Mouse (Mus musculus): ENCODE data around the gene Adh4. TPM values are rescaled to one million over a fixed set of nuclear protein-coding genes. Genes with fewer than 3 reads are reported as not detected.
"Not testable (repeated sequence)": the region's sequence is repeated elsewhere in the genome, so short reads cannot be mapped to it uniquely, and the experiment has no call there.

Adh4 gene
- not detected in 2 replicates for polyA plus RNA-seq (2014; fragmentation: Nextera tagmentation; extraction: Ambion mirVana)

GRCm38 (mm10) chr3:138415121-138415690, at the start of gene Adh4:
Adh4 (plus strand) TSS chr3:138415466.
- Histone ChIP-seq H3K4me3 (ENCODE audit: low read depth, low read length) (no peak within 1 kb of the TSS), H3K9ac (ENCODE audit: low read depth, low read length) (no peak within 1 kb of the TSS), H3K4me1 (ENCODE audit: control insufficient read depth, insufficient read depth, low read length) (no peaks in the 10 kb centered on the region), H3K9me3 (replicated peaks; ENCODE audit: control insufficient read depth, low read length) (no peaks in the 10 kb centered on the region), H3K27ac (ENCODE audit: low read depth, low read length) (no peak within 1 kb of the TSS), H3K4me2 (no peak within 1 kb of the TSS), H3K27me3 (ENCODE audit: control insufficient read depth, insufficient read depth, low read length) (no peaks in the 10 kb centered on the region), H3K36me3 (ENCODE audit: control insufficient read depth, insufficient read depth, low read length) (no peaks in the 10 kb centered on the region)
- ATAC-seq (replicated peaks; ENCODE audit: insufficient number of reproducible peaks, low FRiP score, low TSS enrichment) = no peak
- 74% methylated on average over 6 of the region's 6 CpGs for WGBS (ENCODE audit: insufficient replicate concordance)

- no peak for ATAC-seq (replicated peaks; ENCODE audit: insufficient number of reproducible peaks, low FRiP score, low TSS enrichment)
- H3K4me3 ChIP-seq (ENCODE audit: low read depth, low read length) = no peak overlapping the region
These were observed 49.1 kb upstream of the Adh4 start for GRCm38 (mm10) chr3:138366181-138366580.

GRCm38 (mm10) chr3:138369546-138369945, 45.7 kb upstream of the Adh4 start:
- no peaks in the 10 kb centered on the region for H3K4me1 ChIP-seq (ENCODE audit: control insufficient read depth, insufficient read depth, low read length)
- WGBS (ENCODE audit: insufficient replicate concordance) = 80% methylated on average over 1 of the region's 1 CpGs
- no peak overlapping the region for H3K4me2 ChIP-seq
- no peak overlapping the region for H3K4me3 ChIP-seq (ENCODE audit: low read depth, low read length)
- no peaks in the 10 kb centered on the region for H3K36me3 ChIP-seq (ENCODE audit: control insufficient read depth, insufficient read depth, low read length)
- no peaks in the 10 kb centered on the region for H3K9me3 ChIP-seq (replicated peaks; ENCODE audit: control insufficient read depth, low read length)
- no peak overlapping the region for H3K9ac ChIP-seq (ENCODE audit: low read depth, low read length)
- ATAC-seq (replicated peaks; ENCODE audit: insufficient number of reproducible peaks, low FRiP score, low TSS enrichment) = no peak
- H3K27ac ChIP-seq (ENCODE audit: low read depth, low read length) = no peak overlapping the region
- no peaks in the 10 kb centered on the region for H3K27me3 ChIP-seq (ENCODE audit: control insufficient read depth, insufficient read depth, low read length)

More at GRCm38 (mm10) chr3:138366181-138366580, 49.1 kb upstream of the Adh4 start:
- Histone ChIP-seq H3K4me2 (no peak overlapping the region), H3K9me3 (replicated peaks; ENCODE audit: control insufficient read depth, low read length) (no peaks in the 10 kb centered on the region), H3K27ac (ENCODE audit: low read depth, low read length) (no peak overlapping the region), H3K4me1 (ENCODE audit: control insufficient read depth, insufficient read depth, low read length) (no peaks in the 10 kb centered on the region), H3K27me3 (ENCODE audit: control insufficient read depth, insufficient read depth, low read length) (no peaks in the 10 kb centered on the region), H3K9ac (ENCODE audit: low read depth, low read length) (no peak overlapping the region), H3K36me3 (ENCODE audit: control insufficient read depth, insufficient read depth, low read length) (no peaks in the 10 kb centered on the region)
- 80% methylated on average over 2 of the region's 2 CpGs for WGBS (ENCODE audit: insufficient replicate concordance)

- not testable (repeated sequence) for H3K36me3 ChIP-seq (ENCODE audit: control insufficient read depth, insufficient read depth, low read length); H3K27ac ChIP-seq (ENCODE audit: low read depth, low read length); H3K4me3 ChIP-seq (ENCODE audit: low read depth, low read length); H3K4me1 ChIP-seq (ENCODE audit: control insufficient read depth, insufficient read depth, low read length); H3K9me3 ChIP-seq (replicated peaks; ENCODE audit: control insufficient read depth, low read length); H3K4me2 ChIP-seq; H3K9ac ChIP-seq (ENCODE audit: low read depth, low read length); H3K27me3 ChIP-seq (ENCODE audit: control insufficient read depth, insufficient read depth, low read length); ATAC-seq (replicated peaks; ENCODE audit: insufficient number of reproducible peaks, low FRiP score, low TSS enrichment)
- 50% methylated on average over 4 of the region's 4 CpGs for WGBS (ENCODE audit: insufficient replicate concordance)
These were observed 45.0 kb upstream of the Adh4 start for GRCm38 (mm10) chr3:138370289-138370688.

GRCm38 (mm10) chr3:138373920-138374319, 41.3 kb upstream of the Adh4 start:
- no peak overlapping the region for H3K4me2 ChIP-seq
- no peaks in the 10 kb centered on the region for H3K4me1 ChIP-seq (ENCODE audit: control insufficient read depth, insufficient read depth, low read length)
- WGBS (ENCODE audit: insufficient replicate concordance) = 72% methylated on average over 4 of the region's 4 CpGs
- no peaks in the 10 kb centered on the region for H3K9me3 ChIP-seq (replicated peaks; ENCODE audit: control insufficient read depth, low read length)
- H3K36me3 ChIP-seq (ENCODE audit: control insufficient read depth, insufficient read depth, low read length) = no peaks in the 10 kb centered on the region
- no peak overlapping the region for H3K27ac ChIP-seq (ENCODE audit: low read depth, low read length)
- no peak for ATAC-seq (replicated peaks; ENCODE audit: insufficient number of reproducible peaks, low FRiP score, low TSS enrichment)
- no peak overlapping the region for H3K9ac ChIP-seq (ENCODE audit: low read depth, low read length)
- H3K4me3 ChIP-seq (ENCODE audit: low read depth, low read length) = no peak overlapping the region
- H3K27me3 ChIP-seq (ENCODE audit: control insufficient read depth, insufficient read depth, low read length) = no peaks in the 10 kb centered on the region

- ATAC-seq (replicated peaks; ENCODE audit: insufficient number of reproducible peaks, low FRiP score, low TSS enrichment) = no peak
- Histone ChIP-seq H3K27me3 (ENCODE audit: control insufficient read depth, insufficient read depth, low read length) (no peaks in the 10 kb centered on the region), H3K4me3 (ENCODE audit: low read depth, low read length) (no peak overlapping the region), H3K4me2 (no peak overlapping the region), H3K9me3 (replicated peaks; ENCODE audit: control insufficient read depth, low read length) (no peaks in the 10 kb centered on the region), H3K36me3 (ENCODE audit: control insufficient read depth, insufficient read depth, low read length) (no peaks in the 10 kb centered on the region), H3K9ac (ENCODE audit: low read depth, low read length) (no peak overlapping the region), H3K4me1 (ENCODE audit: control insufficient read depth, insufficient read depth, low read length) (no peaks in the 10 kb centered on the region), H3K27ac (ENCODE audit: low read depth, low read length) (no peak overlapping the region)
- 63% methylated on average over 2 of the region's 2 CpGs for WGBS (ENCODE audit: insufficient replicate concordance)
These were observed 40.1 kb upstream of the Adh4 start for GRCm38 (mm10) chr3:138375148-138375547.

GRCm38 (mm10) chr3:138381133-138381532, 34.1 kb upstream of the Adh4 start:
- no peak for ATAC-seq (replicated peaks; ENCODE audit: insufficient number of reproducible peaks, low FRiP score, low TSS enrichment)
- no peak overlapping the region for H3K4me2 ChIP-seq
- H3K27ac ChIP-seq (ENCODE audit: low read depth, low read length) = no peak overlapping the region
- no peak overlapping the region for H3K4me3 ChIP-seq (ENCODE audit: low read depth, low read length)
- H3K27me3 ChIP-seq (ENCODE audit: control insufficient read depth, insufficient read depth, low read length) = no peaks in the 10 kb centered on the region
- no peaks in the 10 kb centered on the region for H3K9me3 ChIP-seq (replicated peaks; ENCODE audit: control insufficient read depth, low read length)
- no peaks in the 10 kb centered on the region for H3K36me3 ChIP-seq (ENCODE audit: control insufficient read depth, insufficient read depth, low read length)
- no peaks in the 10 kb centered on the region for H3K4me1 ChIP-seq (ENCODE audit: control insufficient read depth, insufficient read depth, low read length)
- no peak overlapping the region for H3K9ac ChIP-seq (ENCODE audit: low read depth, low read length)
- 54% methylated on average over 3 of the region's 3 CpGs for WGBS (ENCODE audit: insufficient replicate concordance)

- no peak overlapping the region for H3K9ac ChIP-seq (ENCODE audit: low read depth, low read length)
- 85% methylated on average over 6 of the region's 6 CpGs for WGBS (ENCODE audit: insufficient replicate concordance)
- no peak overlapping the region for H3K27ac ChIP-seq (ENCODE audit: low read depth, low read length)
- no peaks in the 10 kb centered on the region for H3K4me1 ChIP-seq (ENCODE audit: control insufficient read depth, insufficient read depth, low read length)
- H3K36me3 ChIP-seq (ENCODE audit: control insufficient read depth, insufficient read depth, low read length) = no peaks in the 10 kb centered on the region
- no peak overlapping the region for H3K4me3 ChIP-seq (ENCODE audit: low read depth, low read length)
- H3K27me3 ChIP-seq (ENCODE audit: control insufficient read depth, insufficient read depth, low read length) = no peaks in the 10 kb centered on the region
- H3K9me3 ChIP-seq (replicated peaks; ENCODE audit: control insufficient read depth, low read length) = no peaks in the 10 kb centered on the region
- H3K4me2 ChIP-seq = no peak overlapping the region
- ATAC-seq (replicated peaks; ENCODE audit: insufficient number of reproducible peaks, low FRiP score, low TSS enrichment) = no peak
These were observed 28.1 kb upstream of the Adh4 start for GRCm38 (mm10) chr3:138387155-138387554.

- H3K9ac ChIP-seq (ENCODE audit: low read depth, low read length) = no peak overlapping the region
- H3K27me3 ChIP-seq (ENCODE audit: control insufficient read depth, insufficient read depth, low read length) = no peaks in the 10 kb centered on the region
- no peaks in the 10 kb centered on the region for H3K4me1 ChIP-seq (ENCODE audit: control insufficient read depth, insufficient read depth, low read length)
- H3K4me2 ChIP-seq = no peak overlapping the region
- no peaks in the 10 kb centered on the region for H3K36me3 ChIP-seq (ENCODE audit: control insufficient read depth, insufficient read depth, low read length)
- H3K4me3 ChIP-seq (ENCODE audit: low read depth, low read length) = no peak overlapping the region
- 75% methylated on average over 3 of the region's 3 CpGs for WGBS (ENCODE audit: insufficient replicate concordance)
- no peak for ATAC-seq (replicated peaks; ENCODE audit: insufficient number of reproducible peaks, low FRiP score, low TSS enrichment)
- H3K27ac ChIP-seq (ENCODE audit: low read depth, low read length) = no peak overlapping the region
- no peaks in the 10 kb centered on the region for H3K9me3 ChIP-seq (replicated peaks; ENCODE audit: control insufficient read depth, low read length)
These were observed 10.4 kb upstream of the Adh4 start for GRCm38 (mm10) chr3:138404872-138405271.

All from heart, embryonic 11.5 days (tissue).